ENCODE assay signal across 15 mouse cellular contexts in the genomic region with DNA sequence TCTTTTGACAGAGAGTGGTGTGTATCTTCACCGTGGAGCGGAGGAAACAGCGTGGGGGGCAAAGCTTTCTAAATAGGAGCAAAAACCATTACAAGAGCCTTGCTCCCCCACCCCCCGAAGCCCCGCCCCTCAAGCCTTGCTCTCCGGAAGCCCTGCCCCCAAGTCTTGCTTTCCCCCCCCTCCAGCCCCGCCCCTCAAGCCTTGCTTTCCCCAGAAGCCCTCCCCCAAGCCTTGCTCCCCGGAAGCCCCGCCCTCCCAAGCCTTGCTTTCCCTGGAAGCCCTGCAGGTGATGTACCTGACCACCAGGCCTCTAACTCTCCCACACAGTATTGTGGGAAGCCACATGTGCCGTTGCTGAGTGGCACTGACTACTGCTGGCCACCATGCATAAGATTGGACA.
DNase-seq lines count a peak whose midpoint lies in the region.
"Had no signal": no experiment of that assay in that cellular context is flagged by ENCODE, and none has a peak within 500 bp of the region (broad histone marks: within the 10 kb centered on the region; RNA-seq: fewer than 3 reads in every experiment).

No protein-coding gene starts in this region.

- DNase-seq in testis, postnatal 10 days (ENCODE audit: low spot score), result peak; percentile 51
- DNase-seq in testis, postnatal 14 days (ENCODE audit: low spot score), result no peak
- DNase-seq in R1 (ENCODE audit: low read depth, low spot score), result peak; percentile 91
- DNase-seq in gastrocnemius, postnatal 25 days, result no peak
- DNase-seq in right cerebral cortex, postnatal 10 days (ENCODE audit: low spot score in 2 of 2), result no peak
- DNase-seq: adrenal gland, adult 8-10 months; adrenal gland, postnatal 14 days; adrenal gland, postnatal 36 days; B cell, adult 2 months; cerebellum, adult 11-12 months; cerebellum, adult 2 months; cerebellum, adult 9-10 months; cerebellum, postnatal 10 days; cerebellum, postnatal 25 days; forebrain, postnatal 0 days had no signal

Comparison
In these comparisons a context has a peak if more than half of its experiments do, and no peak if none do; other contexts are left out.
1. DNase-seq: peak in testis, postnatal 10 days (single experiment) and R1 (single experiment); none in testis, postnatal 14 days (single experiment), gastrocnemius, postnatal 25 days (single experiment) and right cerebral cortex, postnatal 10 days (0 of 2).